Mouse (Mus musculus) kidney, adult 18-20 months (tissue): ENCODE data around the gene Sall1.

ENCODE experiments used
- DNase-seq: peaks from one replicate; pipeline ENCODE4 v3.0.0; 2021

The Sall1 gene

GRCm38 (mm10) chr8:89043940-89044339 lies at the start of gene Sall1:
Gene Sall1, minus strand, starts transcription at chr8:89044162.
- peak; percentile 71 for DNase-seq

- DNase-seq = no peak
These were observed 46.0 kb upstream of the Sall1 start for GRCm38 (mm10) chr8:89089916-89090315.

- DNase-seq = no peak
These were observed 35.2 kb upstream of the Sall1 start for GRCm38 (mm10) chr8:89079147-89079546.

- no peak for DNase-seq
These were observed 29.0 kb upstream of the Sall1 start for GRCm38 (mm10) chr8:89072968-89073382.

GRCm38 (mm10) chr8:89067499-89067898 lies 23.5 kb upstream of the Sall1 start:
- no peak for DNase-seq

- no peak for DNase-seq
These were observed 20.1 kb upstream of the Sall1 start for GRCm38 (mm10) chr8:89064042-89064441.

- no peak for DNase-seq
These were observed 19.5 kb upstream of the Sall1 start for GRCm38 (mm10) chr8:89063366-89064040.

- DNase-seq = no peak
These were observed 16.8 kb upstream of the Sall1 start for GRCm38 (mm10) chr8:89060717-89061116.

GRCm38 (mm10) chr8:89059507-89059906 lies 15.5 kb upstream of the Sall1 start:
- no peak for DNase-seq

- DNase-seq = no peak
These were observed 8.9 kb upstream of the Sall1 start for GRCm38 (mm10) chr8:89052880-89053279.

GRCm38 (mm10) chr8:89046639-89047348 lies 2.8 kb upstream of the Sall1 start:
- peak; percentile 52 for DNase-seq

GRCm38 (mm10) chr8:89046226-89046625 lies 2.3 kb upstream of the Sall1 start:
- DNase-seq = peak; percentile 77

- DNase-seq = no peak
These were observed 1.8 kb upstream of the Sall1 start for GRCm38 (mm10) chr8:89045726-89046125.

- peak; percentile 40 for DNase-seq
These were observed 1.2 kb upstream of the Sall1 start for GRCm38 (mm10) chr8:89045218-89045601.

GRCm38 (mm10) chr8:89044511-89045217 lies 702 bp upstream of the Sall1 start:
- peak; percentile 66 for DNase-seq

GRCm38 (mm10) chr8:89043371-89043841 lies 556 bp downstream of the Sall1 start:
- peak; percentile 90 for DNase-seq

GRCm38 (mm10) chr8:89042560-89043370 lies 1.2 kb downstream of the Sall1 start:
- DNase-seq = peak; percentile 84

GRCm38 (mm10) chr8:89042118-89042460 lies 1.9 kb downstream of the Sall1 start:
- DNase-seq = peak; percentile 59

GRCm38 (mm10) chr8:89041421-89042117 lies 2.4 kb downstream of the Sall1 start:
- no peak for DNase-seq

- peak; percentile 77 for DNase-seq
These were observed 3.1 kb downstream of the Sall1 start for GRCm38 (mm10) chr8:89040751-89041420.

GRCm38 (mm10) chr8:89039890-89040289 lies 4.1 kb downstream of the Sall1 start:
- DNase-seq = no peak

- DNase-seq = no peak
These were observed 5.0 kb downstream of the Sall1 start for GRCm38 (mm10) chr8:89038920-89039319.
